Mouse (Mus musculus) c-Kit-positive CD71-negative TER-119-negative erythroid progenitor cells, embryonic 14.5 days (primary cell): ENCODE measurements at regions not wholly inside any gene's neighbourhood (a gene's known extent, or its start where the extent isn't known, plus 50 kb on each side); places are given as distances from the start of the nearest gene placed in this dataset.

Source experiments
- DNase-seq: peaks from one replicate; pipeline ENCODE4 v3.0.0-alpha.2; 2013; ENCODE audit warnings: low read depth

DNA sequence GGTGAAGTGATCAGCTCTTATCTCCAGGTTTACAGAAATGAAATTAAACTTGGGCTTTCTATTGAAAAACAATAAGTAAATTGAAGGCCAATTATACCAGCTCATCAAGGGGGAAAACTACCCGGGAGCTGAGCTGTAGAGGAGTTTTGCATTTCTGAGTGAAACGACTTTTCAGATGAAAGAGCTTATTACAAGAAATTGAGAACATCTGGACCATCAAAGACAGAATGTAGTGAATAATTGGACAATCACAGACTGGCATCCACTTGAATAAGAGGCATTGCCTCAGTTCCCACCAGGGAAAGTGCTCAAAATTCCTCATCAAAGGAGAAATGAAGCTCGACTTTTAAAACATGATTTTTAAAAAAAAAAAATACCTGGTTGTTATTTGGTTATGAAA, 675.7 kb upstream of the Auts2 start:
- no peak for DNase-seq

DNA sequence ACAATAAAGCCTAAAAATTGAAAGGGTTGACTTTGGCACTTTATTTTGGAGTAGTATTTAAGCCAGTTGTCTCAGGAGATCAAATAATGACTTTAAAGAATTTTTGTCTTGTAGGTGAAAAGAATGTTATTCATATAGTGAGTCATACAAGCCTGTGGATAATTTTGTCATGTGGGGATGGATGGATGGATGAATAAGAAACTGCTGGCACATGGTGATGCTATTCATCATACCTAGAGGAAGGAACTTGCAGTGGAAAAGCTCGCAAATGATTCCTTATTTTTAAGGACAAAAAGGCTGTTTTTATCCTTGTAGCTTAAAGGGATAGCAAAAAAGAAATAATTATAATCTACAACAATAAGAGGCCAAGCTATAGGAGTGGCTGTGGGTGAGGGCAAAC, 655.4 kb upstream of the Auts2 start:
- DNase-seq, result no peak

DNA sequence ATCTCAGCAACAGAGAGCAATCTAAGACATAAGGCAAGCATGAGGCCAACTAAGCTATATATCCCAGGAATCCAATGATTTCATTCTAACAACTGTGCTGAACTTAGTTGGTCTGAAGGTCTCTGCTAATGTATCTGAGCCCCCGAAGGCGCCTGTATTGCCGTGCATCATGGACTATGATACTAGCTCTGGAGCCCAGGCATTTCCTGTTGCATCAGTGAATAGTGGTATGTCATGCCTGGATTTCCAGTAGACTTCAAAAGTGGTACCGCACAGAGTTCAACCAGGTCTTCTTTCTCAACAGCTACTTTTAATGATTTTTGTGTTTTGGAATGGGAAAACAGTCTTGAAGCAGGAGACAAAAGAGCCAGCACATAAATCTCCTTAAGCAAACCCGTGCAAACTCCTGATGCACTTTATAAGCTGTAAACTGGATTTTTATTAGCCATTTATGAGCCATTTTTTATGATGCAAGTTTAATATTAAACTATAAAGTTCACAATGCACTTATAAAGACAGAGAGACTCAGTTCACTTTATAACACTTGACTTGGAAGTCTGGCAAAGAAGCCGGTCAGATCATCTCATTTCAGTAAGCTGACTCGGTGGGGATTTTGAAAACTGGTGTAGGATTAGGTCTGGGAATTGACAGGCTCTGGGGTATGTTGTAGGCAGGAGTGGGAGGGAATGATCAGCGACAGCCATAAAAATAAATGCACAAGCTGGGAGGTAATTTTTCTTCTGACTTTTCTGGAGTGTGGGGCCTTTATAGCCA, 646.8 kb upstream of the Auts2 start:
- no peak for DNase-seq

DNA sequence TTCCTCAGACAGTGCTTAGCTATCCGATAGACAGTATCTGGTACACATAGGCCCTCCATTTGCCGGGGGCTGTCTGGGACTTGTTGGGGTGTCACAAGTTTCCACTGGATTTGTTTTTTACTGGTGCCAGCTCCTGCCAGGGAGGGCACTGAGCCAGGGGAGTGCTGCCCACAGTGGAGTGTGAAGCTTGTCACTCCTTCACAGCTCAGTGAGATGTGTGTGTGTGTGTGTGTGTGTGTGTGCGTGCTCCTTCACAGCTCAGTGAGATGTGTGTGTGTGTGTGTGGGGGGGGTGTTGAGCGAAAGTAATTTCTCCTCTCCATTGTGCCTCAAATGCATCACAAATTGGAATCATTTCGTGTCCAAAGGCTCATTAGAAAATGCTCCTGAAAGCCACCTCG, 632.5 kb upstream of the Auts2 start:
- DNase-seq, result no peak

DNA sequence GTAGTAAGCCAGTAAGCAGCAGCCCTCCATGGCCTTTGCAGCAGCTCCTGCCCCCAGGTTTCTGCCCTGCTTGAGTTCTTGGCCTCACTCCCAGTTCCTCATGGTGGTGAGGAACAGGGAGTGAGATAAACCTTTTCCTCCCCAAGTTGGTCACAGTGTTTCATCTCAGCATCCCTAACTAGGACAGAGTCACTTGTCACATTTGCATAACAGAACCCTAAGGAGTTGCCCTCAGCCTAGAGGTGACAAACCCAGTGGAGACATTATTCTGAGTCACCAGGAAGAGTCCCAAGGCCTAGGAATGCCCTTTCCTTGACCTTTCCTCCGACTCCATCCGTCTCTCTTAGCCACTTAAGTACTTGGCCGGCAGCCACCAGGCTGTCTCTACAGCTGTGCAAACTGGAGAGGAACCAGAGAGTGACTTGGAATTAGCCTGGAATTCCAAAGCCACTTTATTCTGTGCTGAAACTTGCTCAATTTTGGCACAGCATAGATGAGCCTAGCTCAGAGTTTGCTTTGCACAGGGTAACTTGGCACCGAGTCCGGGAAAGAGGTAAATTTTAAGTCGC, 630.1 kb upstream of the Auts2 start:
- no peak for DNase-seq

DNA sequence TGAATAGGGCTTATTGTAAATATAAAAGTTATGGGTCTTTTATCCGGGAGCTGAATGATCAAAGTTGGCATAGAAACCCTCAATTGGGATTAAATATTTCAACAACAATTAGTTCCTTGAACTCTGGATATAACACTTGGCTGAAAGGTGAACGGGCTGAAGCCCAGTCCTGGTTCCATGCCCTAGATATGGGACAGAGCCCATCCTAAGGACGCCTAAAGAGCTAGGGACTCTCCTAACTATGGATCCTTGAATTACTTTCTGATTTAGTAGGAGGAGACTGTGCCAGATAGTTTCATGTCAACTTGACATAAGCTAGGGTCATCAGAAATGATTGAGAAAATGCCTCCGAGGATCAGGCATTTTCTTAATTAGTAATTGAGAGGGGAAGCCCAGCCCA, 629.5 kb upstream of the Auts2 start:
- no peak for DNase-seq

DNA sequence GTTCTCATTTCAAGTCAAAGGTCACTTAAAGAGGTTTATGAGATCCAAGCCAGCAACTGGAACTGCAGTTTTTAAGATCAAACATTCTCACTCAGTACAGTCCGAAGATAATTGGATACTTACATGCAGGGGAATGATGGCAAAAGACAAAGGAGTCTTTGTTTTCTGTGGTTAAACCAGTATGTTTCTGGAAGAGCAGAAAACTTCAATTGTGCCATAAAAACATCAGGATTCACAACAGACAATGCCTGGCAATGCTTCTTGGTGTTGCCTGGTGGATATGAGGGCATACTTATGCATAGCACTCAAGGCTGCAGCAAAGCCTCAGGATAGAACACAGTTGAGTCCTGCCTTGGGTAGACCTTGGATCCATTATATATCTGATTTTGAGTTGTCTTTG, 628.1 kb upstream of the Auts2 start:
- no peak for DNase-seq

DNA sequence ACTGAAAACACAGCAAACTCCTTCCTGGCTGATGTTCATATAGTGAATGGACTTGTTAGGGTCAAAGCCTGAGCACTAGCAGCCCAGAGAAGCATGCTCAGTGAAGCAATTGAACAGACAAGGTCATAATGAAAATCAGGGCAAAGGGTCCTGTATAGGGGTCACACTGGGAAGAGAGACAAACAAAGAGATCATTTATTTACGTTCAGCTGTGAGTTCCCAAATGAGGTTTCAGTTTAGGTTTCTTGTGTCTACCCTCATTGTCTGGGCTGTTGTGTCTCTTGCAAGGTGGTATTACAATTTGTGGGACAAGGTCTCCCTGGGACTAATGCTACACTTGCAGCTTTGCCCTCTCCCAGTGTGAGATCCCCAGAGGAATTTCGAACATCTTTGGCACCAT, 624.4 kb upstream of the Auts2 start:
- no peak for DNase-seq

DNA sequence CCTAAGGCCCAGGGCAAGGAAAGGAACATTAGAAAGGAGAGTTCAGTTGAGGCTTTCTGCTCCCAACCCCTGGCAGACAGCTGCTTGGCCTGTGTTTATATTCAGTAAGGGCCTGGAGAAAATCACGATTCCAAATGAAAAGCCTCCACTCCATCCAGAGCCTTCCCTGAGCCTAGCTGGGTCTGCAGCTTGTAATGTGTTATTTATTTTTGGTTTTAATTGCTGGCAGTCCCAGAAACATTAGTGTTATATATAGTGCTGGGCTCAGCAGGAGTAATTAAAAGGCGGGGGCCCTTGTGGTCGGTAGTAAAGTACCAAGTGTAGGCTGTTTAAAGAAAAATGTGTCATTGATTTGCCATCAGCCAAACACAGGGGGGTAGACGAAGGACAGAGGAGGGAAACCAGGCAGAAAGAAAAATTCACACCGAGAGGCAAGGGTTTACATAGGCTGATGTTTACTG, 623.9 kb upstream of the Auts2 start:
- no peak for DNase-seq

DNA sequence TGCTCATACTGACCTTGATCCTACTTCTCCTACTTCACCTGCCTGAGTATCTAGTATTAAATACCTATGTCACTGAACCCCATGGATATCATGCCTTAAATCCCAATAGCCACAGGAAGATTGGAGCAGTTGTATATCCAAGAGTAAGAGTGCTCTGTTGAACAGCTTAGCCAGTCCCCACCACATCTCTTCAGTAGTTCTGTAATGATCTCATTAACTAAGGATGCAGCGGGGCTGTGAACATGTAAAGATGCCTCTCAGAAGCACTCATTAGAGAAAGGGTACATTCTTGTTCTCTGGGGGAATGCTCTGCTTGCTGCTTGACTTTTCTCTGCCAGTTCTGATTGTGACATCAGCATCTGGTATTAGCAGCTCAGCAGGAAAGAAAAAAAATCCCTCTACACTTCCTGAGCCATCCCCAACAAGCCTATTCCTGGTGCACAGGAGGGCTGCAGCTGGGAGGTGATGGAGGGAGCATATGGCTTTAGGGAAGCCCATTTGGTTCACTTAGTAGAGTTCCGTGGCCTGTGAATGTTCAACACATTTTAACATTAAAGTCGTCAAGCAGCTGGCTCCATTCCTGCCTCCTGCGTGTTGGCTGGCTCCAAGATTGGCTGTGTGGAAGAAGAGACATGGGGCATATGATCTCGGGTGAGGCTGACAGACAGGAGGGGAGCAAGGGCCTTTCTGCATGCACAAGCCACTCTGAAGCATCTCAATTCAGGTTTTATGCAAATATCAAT, 613.1 kb upstream of the Auts2 start:
- DNase-seq, result no peak

DNA sequence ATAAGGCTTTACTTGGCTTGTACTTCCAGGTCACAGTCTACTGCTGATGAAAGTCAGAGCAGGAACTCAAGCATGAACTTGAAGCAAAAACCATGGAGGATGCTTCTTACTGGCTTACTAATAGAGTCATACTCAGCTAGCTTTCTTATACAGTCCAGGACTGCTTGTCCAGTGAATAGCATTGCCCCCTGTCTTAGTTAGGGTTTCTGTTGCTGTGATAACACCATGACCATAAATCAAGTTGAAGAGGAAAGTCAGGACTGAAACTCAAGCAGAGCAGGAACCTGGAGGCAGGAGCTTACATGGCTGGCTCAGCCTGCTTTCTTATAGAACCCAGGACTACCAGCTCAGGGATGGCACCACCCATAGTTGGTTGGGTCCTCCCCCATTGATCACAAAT, 602.9 kb upstream of the Auts2 start:
- no peak for DNase-seq

DNA sequence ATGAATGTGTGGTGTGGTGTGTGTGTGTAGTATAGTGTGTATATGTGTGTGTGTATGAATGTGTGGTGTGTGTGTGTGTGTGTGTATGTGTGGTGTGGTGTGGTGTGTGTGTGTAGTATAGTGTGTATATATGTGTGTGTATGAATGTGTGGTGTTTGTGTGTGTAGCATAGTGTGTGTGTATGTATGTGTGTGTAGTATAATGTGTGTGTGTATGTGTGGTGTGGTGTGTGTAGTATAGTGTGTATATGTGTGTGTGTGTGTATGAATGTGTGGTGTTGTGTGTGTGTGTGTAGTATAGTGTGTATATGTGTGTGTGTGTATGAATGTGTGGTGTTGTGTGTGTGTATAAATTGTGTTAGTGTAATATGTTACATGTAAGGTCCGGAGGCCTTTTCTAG, 600.5 kb upstream of the Auts2 start:
- no peak for DNase-seq

DNA sequence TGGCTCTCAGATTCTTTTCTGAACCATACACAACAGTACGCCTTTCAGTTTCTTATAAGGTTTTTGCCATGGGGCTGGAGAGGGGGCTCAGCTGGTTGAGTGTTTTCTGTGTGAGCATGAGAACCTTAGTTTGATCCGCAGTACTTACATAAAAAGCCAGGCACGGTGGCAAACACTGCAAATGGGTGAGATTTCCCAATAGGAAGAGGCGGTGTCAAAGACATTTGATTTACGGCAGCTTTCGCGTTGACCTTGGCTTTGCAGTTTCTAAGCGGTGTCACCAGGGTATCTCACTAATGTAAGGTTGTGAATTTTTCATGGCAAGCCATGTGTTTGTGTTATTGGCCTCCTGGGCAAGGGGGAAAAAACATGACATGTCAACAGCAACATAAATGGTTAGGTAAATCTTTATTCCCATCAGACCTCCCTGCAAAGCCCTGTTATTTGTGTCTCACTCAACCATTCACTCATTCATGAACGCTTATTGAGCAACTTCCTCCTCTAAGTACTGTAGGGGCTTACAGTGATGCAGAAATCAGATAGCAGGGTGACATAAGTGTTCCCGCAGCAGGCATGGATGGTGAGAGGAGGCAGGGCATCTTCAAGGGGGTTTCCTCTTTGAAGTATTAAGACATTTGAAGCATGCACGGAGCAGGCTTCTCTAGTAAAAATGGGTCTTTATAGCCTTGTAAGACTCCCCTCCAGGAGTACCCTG, 599.4 kb upstream of the Auts2 start:
- DNase-seq, result peak; percentile 13

DNA sequence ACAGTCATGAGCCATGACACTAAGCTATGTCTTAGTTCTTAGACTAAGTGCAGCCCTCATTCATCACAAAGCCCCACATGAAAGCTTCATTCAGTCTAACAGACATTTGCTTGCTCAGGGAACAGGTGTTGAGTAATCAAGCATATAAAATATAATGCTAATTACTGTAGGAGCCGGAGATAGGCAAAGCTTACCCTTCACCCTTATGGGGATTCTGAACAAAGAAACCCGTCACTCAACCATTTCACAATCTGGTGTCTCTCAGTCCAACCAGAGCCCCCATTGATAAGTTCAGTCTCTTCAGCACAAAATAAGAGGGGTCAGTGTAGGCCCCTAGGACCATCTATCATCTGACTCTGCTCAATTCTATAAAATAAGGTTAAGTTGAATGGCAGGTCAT, 587.9 kb upstream of the Auts2 start:
- DNase-seq, result no peak

DNA sequence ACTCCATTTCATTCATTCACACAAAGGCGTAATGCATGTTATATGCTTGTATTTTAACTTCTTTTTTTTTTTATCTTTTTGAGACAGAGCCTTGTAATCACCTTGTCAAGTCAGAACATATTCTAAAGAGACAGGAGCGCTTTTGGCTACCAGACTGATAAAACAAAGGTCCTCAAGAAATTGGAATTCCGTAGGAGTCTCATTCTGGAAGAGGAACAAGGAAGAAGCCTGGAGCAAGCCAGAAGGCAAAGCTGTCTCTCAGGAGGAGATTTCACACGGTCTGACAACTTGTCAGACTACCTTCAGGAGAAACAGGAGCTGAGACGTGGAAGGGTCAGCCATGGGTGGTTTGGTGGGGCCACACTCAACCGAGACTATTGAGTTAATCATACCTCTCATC, 587.2 kb upstream of the Auts2 start:
- no peak for DNase-seq

DNA sequence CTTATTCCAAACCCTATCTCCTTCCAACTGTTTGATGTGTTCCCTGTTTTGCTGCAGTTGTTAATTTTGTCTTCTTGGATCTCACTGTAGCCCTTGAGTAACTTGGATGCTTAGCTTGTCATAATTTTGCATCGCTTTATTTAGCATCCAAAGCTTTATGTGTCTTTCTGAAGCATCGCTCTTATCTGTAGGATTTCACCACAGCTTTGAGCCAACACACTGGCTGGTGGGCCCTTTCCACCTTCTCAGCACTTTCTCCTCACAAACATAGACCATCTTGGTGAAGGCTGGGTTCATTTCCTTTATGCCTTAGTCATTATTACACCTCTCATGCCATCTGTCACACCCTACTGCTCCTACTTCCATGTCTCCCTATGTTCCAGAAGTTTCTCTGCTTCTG, 581.1 kb upstream of the Auts2 start:
- DNase-seq, result no peak

DNA sequence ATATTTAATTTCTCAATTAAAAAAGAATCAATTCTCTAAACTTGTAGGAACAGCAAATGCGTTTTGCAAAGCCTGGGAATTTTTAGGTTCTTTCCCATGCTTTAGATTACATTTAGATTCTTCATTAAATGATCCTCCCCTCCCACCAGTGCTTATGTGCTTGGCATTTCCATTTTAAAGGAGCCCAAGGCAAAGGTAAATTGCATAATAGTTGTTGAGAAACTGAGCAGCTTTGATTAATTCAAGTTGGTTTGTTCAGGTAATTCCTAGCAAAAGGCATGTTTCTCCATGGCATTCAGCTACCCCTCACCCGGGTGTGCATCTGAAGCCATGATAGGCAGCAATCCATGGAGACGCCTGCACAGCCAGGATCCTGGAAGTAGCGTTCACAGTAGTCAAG, 570.8 kb upstream of the Auts2 start:
- no peak for DNase-seq

DNA sequence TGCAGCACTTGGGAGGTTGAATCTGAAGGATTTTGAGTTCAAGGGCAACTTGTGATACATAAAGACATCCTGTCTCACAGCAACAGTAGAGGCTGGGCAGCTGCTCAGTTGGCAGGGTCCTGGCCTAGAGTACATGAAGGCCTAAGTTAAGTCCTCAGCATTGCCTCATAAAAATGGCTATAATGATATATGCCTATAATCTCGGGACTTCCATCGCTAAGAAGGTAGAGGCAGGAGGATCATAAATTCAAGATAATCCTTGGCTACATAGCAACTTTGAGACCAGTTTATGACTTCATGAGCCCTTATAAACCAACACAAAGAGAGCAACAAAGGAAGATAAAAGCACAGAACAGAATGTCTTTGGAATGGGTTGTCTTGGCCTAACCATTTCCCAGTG, 570.0 kb upstream of the Auts2 start:
- DNase-seq, result no peak

DNA sequence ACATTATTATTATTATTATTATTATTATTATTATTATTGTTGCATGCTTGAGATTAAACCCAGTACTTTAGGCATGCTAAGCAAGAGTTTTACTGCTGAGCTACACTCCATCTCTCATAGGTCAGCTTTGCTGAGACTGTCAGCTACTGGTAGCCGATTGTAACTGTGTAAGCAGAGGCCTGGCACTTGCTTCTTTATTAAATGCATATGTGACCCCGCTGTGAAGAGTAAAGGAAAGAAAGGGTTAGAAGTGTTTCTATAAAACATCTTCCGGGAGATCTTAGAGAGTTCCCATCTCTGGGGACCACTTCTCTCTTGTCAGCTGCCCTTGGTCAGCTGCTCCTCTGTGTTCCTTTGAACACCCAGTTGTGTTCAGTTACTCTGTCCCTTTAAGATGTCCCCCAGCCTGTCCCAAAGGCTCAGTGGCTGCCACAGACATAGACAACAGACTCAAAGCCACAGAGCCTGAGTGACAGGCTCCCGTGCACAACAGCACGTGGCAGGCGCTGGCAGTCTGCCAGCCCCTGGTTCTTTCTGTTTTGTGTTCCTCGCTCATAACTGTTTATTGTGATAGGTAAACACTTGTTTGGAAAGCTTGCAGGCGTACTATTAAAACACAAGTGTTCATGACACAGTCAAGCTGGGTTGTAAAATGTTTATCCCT, 563.7 kb upstream of the Auts2 start:
- no peak for DNase-seq

DNA sequence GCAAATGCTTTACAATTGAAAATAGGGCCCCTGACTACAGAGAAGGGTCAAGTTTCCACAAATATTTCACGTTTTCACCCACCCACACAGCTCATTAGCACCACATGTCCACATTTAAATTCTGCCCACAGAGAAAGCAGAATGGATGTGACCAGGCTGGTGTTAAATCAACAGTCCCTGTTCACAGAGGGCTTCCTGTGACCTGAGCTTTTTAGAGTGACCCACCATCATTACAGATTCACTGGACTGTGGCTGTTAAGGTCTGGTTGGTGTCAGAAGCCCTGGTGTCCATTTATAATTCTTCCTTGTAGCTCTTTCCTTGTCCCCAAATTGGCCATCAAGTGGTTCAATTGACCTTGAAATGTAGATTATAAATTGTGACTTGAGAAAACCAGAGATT, 553.2 kb upstream of the Auts2 start:
- DNase-seq, result no peak

DNA sequence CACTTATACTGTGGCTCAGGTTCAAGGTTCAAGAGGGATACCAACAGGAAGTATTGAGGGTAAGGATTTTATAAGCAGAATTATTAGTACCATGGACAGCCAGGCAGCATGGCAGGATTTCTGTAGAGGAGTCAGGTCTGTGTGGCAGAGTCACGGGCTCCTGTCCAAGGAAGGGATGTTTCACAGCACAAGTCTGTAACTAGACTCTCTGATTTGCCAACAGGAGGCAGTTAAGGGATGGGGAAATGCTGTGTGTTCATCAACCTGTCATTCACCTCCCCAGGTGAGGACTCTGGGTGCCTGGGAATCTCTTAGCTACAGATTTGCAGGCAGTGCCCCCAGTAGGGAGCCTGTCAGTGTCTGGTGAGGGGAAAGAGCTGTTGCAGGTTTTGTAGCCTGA, 541.7 kb upstream of the Auts2 start:
- DNase-seq, result no peak

DNA sequence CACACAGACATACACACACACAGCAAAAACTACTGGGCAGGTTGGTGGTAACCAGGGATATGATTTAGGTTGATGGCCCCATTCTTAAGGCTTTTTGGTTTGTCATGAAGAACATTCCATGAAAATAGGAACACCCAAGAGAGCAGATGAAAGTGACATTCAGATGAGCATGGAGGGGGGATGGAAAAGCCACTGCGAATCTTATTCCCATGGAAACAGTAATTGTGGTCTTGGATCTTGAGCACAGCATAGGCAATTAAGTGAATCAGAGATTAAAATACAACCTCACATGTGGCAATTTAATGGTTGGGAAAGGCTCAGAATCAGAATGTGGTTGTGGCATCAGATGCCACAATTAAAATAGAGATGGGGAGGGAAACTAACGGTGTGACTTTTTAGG, 537.6 kb upstream of the Auts2 start:
- DNase-seq, result no peak
